Mouse (Mus musculus) neural tube, embryonic 11.5 days (tissue): Measurements from ENCODE around the gene Atp6v1g1. TPM values are rescaled to one million over a fixed set of nuclear protein-coding genes. Genes with fewer than 3 reads are reported as not detected.

Source experiments
- ATAC-seq: fragments of 200-750 bp; cut with Nextera tagmentation; 2 replicates; pipeline ENCODE4 v1.8.0; 2017; ENCODE audit warnings: moderate number of reproducible peaks, mild to moderate bottlenecking, moderate TSS enrichment, moderate library complexity; ENCODE audit not compliant: insufficient read depth, low FRiP score, low TSS enrichment
- DNase-seq: peaks from one replicate; pipeline ENCODE4 v3.0.0-alpha.2; 2015; ENCODE audit warnings: low spot score
- H3K27ac ChIP-seq: fragments of 300-500 bp; sonication (generic); 2 replicates; pipeline ENCODE4 v1.5.1; 2014; ENCODE audit warnings: low read depth, mild to moderate bottlenecking, low read length
- H3K27me3 ChIP-seq: fragments of 300-500 bp; sonication (generic); 2 replicates; pipeline ENCODE4 v1.6.1; 2014; ENCODE audit warnings: mild to moderate bottlenecking, low read length, mixed read lengths; ENCODE audit not compliant: control insufficient read depth, insufficient read depth
- H3K36me3 ChIP-seq: fragments of 300-500 bp; sonication (generic); 2 replicates; pipeline ENCODE4 v1.6.1; 2014; ENCODE audit warnings: mild to moderate bottlenecking, low read length, moderate library complexity, mixed read lengths; ENCODE audit not compliant: control insufficient read depth, insufficient read depth
- H3K4me1 ChIP-seq: fragments of 300-500 bp; sonication (generic); 2 replicates; pipeline ENCODE4 v1.6.1; 2014; ENCODE audit warnings: low read length, mixed read lengths; ENCODE audit not compliant: control insufficient read depth, insufficient read depth
- H3K4me2 ChIP-seq: fragments of 300-500 bp; sonication (generic); 2 replicates; pipeline ENCODE4 v1.6.1; 2014; ENCODE audit warnings: low read depth, mild to moderate bottlenecking, moderate library complexity
- H3K4me3 ChIP-seq: fragments of 300-500 bp; sonication (generic); 2 replicates; pipeline ENCODE4 v1.5.1; 2014; ENCODE audit warnings: low read depth, low read length
- H3K9ac ChIP-seq: fragments of 300-500 bp; sonication (generic); 2 replicates; pipeline ENCODE4 v1.6.1; 2014; ENCODE audit warnings: mild to moderate bottlenecking, low read length
- H3K9me3 ChIP-seq: fragments of 300-500 bp; sonication (generic); 2 replicates; pipeline ENCODE4 v1.6.1; 2016; ENCODE audit warnings: low read length; ENCODE audit not compliant: control insufficient read depth
- WGBS: fragments of 180-500 bp; shearing (Covaris S2); extraction: QIAGEN DNeasy Blood & Tissue Kit; methylation state at CpG from one replicate; pipeline ENCODE4 v1.1.7; 2014; 5-methylcytosine and 5-hydroxymethylcytosine counted together
- polyA plus RNA-seq: library from polyadenylated mRNA; unstranded; fragments of >200 nt; fragmentation: Nextera tagmentation; extraction: Ambion mirVana; gene quantifications from 2 replicates; pipeline ENCODE4 v1.2.1, GENCODE M21; 2014

The Atp6v1g1 gene
- polyA plus RNA-seq, 1 experiment from 2014 or later = 403 TPM

- Histone ChIP-seq H3K9ac (no peak overlapping the region), H3K27ac (no peak overlapping the region), H3K4me1 (peaks cover 14% of the 10 kb centered on the region), H3K27me3 (no peaks in the 10 kb centered on the region), H3K4me2 (no peak overlapping the region), H3K36me3 (no peaks in the 10 kb centered on the region), H3K9me3 (no peaks in the 10 kb centered on the region), H3K4me3 (no peak overlapping the region)
- ATAC-seq (no peak), DNase-seq (no peak)
- WGBS = 78% methylated on average over 7 of the region's 7 CpGs
Measured at GRCm38 (mm10) chr4:63561861-63562675, 17.5 kb downstream of the Atp6v1g1 start.

- peaks cover 8% of the 10 kb centered on the region for H3K4me1 ChIP-seq
- no peaks in the 10 kb centered on the region for H3K27me3 ChIP-seq
- ATAC-seq (no peak), DNase-seq (no peak)
- H3K4me2 ChIP-seq = no peak overlapping the region
- no peak overlapping the region for H3K4me3 ChIP-seq
- no peak overlapping the region for H3K9ac ChIP-seq
- H3K27ac ChIP-seq = no peak overlapping the region
- 87% methylated on average over 4 of the region's 4 CpGs for WGBS
- no peaks in the 10 kb centered on the region for H3K9me3 ChIP-seq
- H3K36me3 ChIP-seq = no peaks in the 10 kb centered on the region
Measured at GRCm38 (mm10) chr4:63562742-63563141, 18.2 kb downstream of the Atp6v1g1 start.

GRCm38 (mm10) chr4:63567712-63568390 lies 23.3 kb downstream of the Atp6v1g1 start:
- no peak overlapping the region for H3K4me2 ChIP-seq
- 92% methylated on average over 8 of the region's 10 CpGs for WGBS
- no peak overlapping the region for H3K4me3 ChIP-seq
- ATAC-seq (no peak), DNase-seq (no peak)
- no peak overlapping the region for H3K9ac ChIP-seq
- no peaks in the 10 kb centered on the region for H3K27me3 ChIP-seq
- no peak overlapping the region for H3K27ac ChIP-seq
- H3K9me3 ChIP-seq = no peaks in the 10 kb centered on the region
- H3K4me1 ChIP-seq = no peaks in the 10 kb centered on the region
- H3K36me3 ChIP-seq = no peaks in the 10 kb centered on the region

DNA sequence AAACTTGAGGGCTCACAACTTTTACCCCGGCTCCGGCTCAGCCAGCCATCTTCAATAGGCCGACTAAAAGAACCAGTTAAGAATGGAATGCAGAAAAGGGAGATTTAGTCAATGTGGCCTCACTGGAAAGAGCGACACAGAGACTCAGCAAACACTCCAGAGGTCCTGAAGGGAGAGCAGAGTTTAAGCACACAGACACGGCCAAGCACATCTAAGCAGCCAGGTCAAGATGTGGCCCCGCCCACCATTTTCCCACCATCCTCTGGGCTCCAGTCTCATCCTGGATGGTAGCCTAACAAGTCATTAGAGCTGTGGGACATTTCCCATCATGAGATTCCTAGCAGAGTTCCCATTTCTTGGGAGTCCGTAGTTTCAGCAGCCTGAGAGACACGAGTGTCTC lies 24.8 kb downstream of the Atp6v1g1 start:
- H3K4me1 ChIP-seq = no peaks in the 10 kb centered on the region
- no peak overlapping the region for H3K4me2 ChIP-seq
- DNase-seq = no peak
- ATAC-seq = no peak
- 94% methylated on average over 8 of the region's 8 CpGs for WGBS
- no peaks in the 10 kb centered on the region for H3K27me3 ChIP-seq
- no peak overlapping the region for H3K9ac ChIP-seq
- no peaks in the 10 kb centered on the region for H3K9me3 ChIP-seq
- no peaks in the 10 kb centered on the region for H3K36me3 ChIP-seq
- no peak overlapping the region for H3K27ac ChIP-seq
- no peak overlapping the region for H3K4me3 ChIP-seq

DNA sequence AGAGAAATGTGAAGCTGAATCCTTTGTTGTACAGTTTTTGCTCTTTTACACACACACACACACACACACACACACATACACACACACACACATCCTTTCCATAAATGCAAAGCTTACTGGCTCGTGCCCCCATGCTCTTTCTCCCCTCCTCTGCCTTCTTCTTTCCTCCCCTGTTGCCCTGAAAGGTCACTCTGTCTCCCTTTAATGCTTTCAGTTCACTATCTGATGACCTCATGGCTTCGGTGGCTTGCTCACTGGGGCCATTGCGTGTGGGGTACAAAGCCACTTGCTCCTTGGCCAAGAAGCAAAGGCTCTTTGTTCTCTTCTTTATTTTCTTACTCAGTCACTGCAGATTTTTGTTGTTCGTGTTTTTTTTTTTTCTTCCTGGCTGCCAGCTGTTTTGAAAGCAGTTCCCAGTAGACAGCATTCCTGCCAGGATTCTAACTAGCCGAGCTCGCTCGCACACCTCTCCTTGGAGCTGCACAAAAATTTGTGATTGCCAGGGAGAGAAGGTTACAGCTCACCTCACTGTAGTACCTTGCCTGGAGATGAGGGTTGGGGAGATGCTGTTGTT lies 25.7 kb downstream of the Atp6v1g1 start:
- ATAC-seq (no peak), DNase-seq (no peak)
- H3K27ac ChIP-seq = no peak overlapping the region
- WGBS = 39% methylated on average over 7 of the region's 7 CpGs
- no peak overlapping the region for H3K4me3 ChIP-seq
- H3K4me1 ChIP-seq = no peaks in the 10 kb centered on the region
- no peak overlapping the region for H3K9ac ChIP-seq
- no peaks in the 10 kb centered on the region for H3K27me3 ChIP-seq
- no peak overlapping the region for H3K4me2 ChIP-seq
- H3K9me3 ChIP-seq = no peaks in the 10 kb centered on the region
- H3K36me3 ChIP-seq = no peaks in the 10 kb centered on the region

DNA sequence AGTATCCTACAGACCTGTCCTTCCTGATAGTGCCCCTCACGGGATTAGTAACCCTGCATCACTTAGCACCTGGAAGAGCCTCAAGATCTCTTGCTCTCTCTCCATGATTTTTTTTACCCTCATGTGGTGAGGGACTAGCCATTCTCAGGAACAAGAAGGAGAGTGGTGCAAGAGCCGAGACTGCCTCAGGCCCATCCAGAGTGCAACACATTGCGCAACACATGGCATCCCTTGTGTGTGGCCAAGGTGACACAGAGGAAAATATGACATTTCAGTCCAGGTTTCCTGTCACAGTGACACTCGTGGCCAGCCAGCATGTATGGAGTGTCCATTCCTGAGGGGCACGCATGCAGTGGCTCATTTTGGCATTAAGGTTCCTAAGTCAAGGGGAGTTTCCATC lies 28.0 kb downstream of the Atp6v1g1 start:
- Histone ChIP-seq H3K27ac (no peak overlapping the region), H3K9ac (no peak overlapping the region), H3K27me3 (no peaks in the 10 kb centered on the region), H3K9me3 (no peaks in the 10 kb centered on the region), H3K36me3 (no peaks in the 10 kb centered on the region; the same call in 1 of the 2 replicates), H3K4me2 (no peak overlapping the region), H3K4me3 (no peak overlapping the region), H3K4me1 (no peaks in the 10 kb centered on the region)
- no peak for DNase-seq
- no peak for ATAC-seq
- WGBS = 90% methylated on average over 5 of the region's 5 CpGs

GRCm38 (mm10) chr4:63579649-63580048 lies 35.1 kb downstream of the Atp6v1g1 start:
- ATAC-seq (no peak), DNase-seq (no peak)
- Histone ChIP-seq H3K4me2 (no peak overlapping the region), H3K4me1 (0 out of 2 replicates have a peak, but pooled peaks cover 2% of the 10 kb centered on the region), H3K9ac (no peak overlapping the region), H3K4me3 (no peak overlapping the region), H3K36me3 (no peaks in the 10 kb centered on the region; the same call in 1 of the 2 replicates), H3K27ac (0 out of 2 replicates have a peak overlapping the region, but pooled peaks have one; percentile 44), H3K27me3 (no peaks in the 10 kb centered on the region), H3K9me3 (no peaks in the 10 kb centered on the region)
- WGBS = 86% methylated on average over 14 of the region's 14 CpGs

- peak; percentile 71 for ATAC-seq
- 31% methylated on average over 6 of the region's 6 CpGs for WGBS
Measured at GRCm38 (mm10) chr4:63580078-63580477, 35.5 kb downstream of the Atp6v1g1 start.

More at GRCm38 (mm10) chr4:63580078-63580477, 35.5 kb downstream of the Atp6v1g1 start:
- DNase-seq = peak; percentile 60
- 0 out of 2 replicates have a peak, but pooled peaks cover 2% of the 10 kb centered on the region for H3K4me1 ChIP-seq
- no peak overlapping the region for H3K4me3 ChIP-seq
- peak overlapping the region; percentile 26; the same call in 1 of the 2 replicates for H3K9ac ChIP-seq
- no peaks in the 10 kb centered on the region for H3K9me3 ChIP-seq
- no peak overlapping the region for H3K4me2 ChIP-seq
- no peaks in the 10 kb centered on the region; the same call in 1 of the 2 replicates for H3K36me3 ChIP-seq
- 0 out of 2 replicates have a peak overlapping the region, but pooled peaks have one; percentile 44 for H3K27ac ChIP-seq
- H3K27me3 ChIP-seq = no peaks in the 10 kb centered on the region
